Mouse (Mus musculus) right cerebral cortex, postnatal 4 days (tissue): ENCODE data around the gene Slc38a4.

Experiments
- DNase-seq: peaks from one replicate; pipeline ENCODE4 v3.0.0-alpha.2; 2022

Gene Slc38a4

GRCm38 (mm10) chr15:96963318-96963717 is 92.4 kb downstream of the Slc38a4 start:
- DNase-seq, result no peak

- DNase-seq, result no peak
Measured at GRCm38 (mm10) chr15:96960343-96960742, 95.4 kb downstream of the Slc38a4 start.

- DNase-seq, result no peak
Measured at GRCm38 (mm10) chr15:96959247-96959646, 96.5 kb downstream of the Slc38a4 start.

- DNase-seq, result no peak
Measured at GRCm38 (mm10) chr15:96956699-96957098, 99.1 kb downstream of the Slc38a4 start.

GRCm38 (mm10) chr15:96954389-96954788 is 101.4 kb downstream of the Slc38a4 start:
- DNase-seq, result no peak

- no peak for DNase-seq
Measured at GRCm38 (mm10) chr15:96953938-96954238, 101.9 kb downstream of the Slc38a4 start.

GRCm38 (mm10) chr15:96953112-96953937 is 102.4 kb downstream of the Slc38a4 start:
- DNase-seq, result peak; percentile 81

GRCm38 (mm10) chr15:96952488-96952887 is 103.3 kb downstream of the Slc38a4 start:
- no peak for DNase-seq

GRCm38 (mm10) chr15:96951783-96952182 is 104.0 kb downstream of the Slc38a4 start:
- no peak for DNase-seq

- no peak for DNase-seq
Measured at GRCm38 (mm10) chr15:96948471-96948870, 107.3 kb downstream of the Slc38a4 start.
